Mouse (Mus musculus) forebrain, embryonic 14.5 days (tissue): ENCODE data around the gene 4930544D05Rik. TPM values are rescaled to one million over a fixed set of nuclear protein-coding genes. Genes with fewer than 3 reads are reported as not detected.

Source experiments
- ATAC-seq: fragments of 200-750 bp; cut with Nextera tagmentation; 2 replicates; pipeline ENCODE4 v1.8.0; 2017; ENCODE audit warnings: mild to moderate bottlenecking, moderate library complexity
- DNase-seq: peaks from one replicate; pipeline ENCODE4 v3.0.0-alpha.2; 2015; ENCODE audit warnings: low spot score
- H3K27ac ChIP-seq: fragments of 300-500 bp; sonication (generic); 2 replicates; pipeline ENCODE4 v1.5.1; 2014; ENCODE audit warnings: low read depth, mild to moderate bottlenecking, control low read depth, low read length, moderate library complexity
- H3K27me3 ChIP-seq: fragments of 300-500 bp; sonication (generic); replicated peaks from 2 replicates; pipeline ENCODE4 v1.6.1; 2014; ENCODE audit warnings: low read length, control low read depth, mixed read lengths; ENCODE audit not compliant: control insufficient read depth, insufficient read depth
- H3K36me3 ChIP-seq: fragments of 300-500 bp; sonication (generic); 2 replicates; pipeline ENCODE4 v1.6.1; 2014; ENCODE audit warnings: low read length, control low read depth; ENCODE audit not compliant: control insufficient read depth, insufficient read depth
- H3K4me1 ChIP-seq: fragments of 300-500 bp; sonication (generic); 2 replicates; pipeline ENCODE4 v1.6.1; 2014; ENCODE audit warnings: antibody characterized with exemption, low read length, control low read depth; ENCODE audit not compliant: control insufficient read depth, insufficient read depth
- H3K4me2 ChIP-seq: fragments of 300-500 bp; sonication (generic); 2 replicates; pipeline ENCODE4 v1.6.1; 2014; ENCODE audit warnings: mild to moderate bottlenecking, control low read depth, low read length
- H3K4me3 ChIP-seq: fragments of 300-500 bp; sonication (generic); 2 replicates; pipeline ENCODE4 v1.5.1; 2014; ENCODE audit warnings: low read depth, low read length, control low read depth
- H3K9ac ChIP-seq: fragments of 300-500 bp; sonication (generic); 2 replicates; pipeline ENCODE4 v1.6.1; 2014; ENCODE audit warnings: mild to moderate bottlenecking, low read length, control low read depth, moderate library complexity
- H3K9me3 ChIP-seq: fragments of 300-500 bp; sonication (generic); replicated peaks from 2 replicates; pipeline ENCODE4 v1.6.1; 2016; ENCODE audit warnings: low read length, control low read depth, mixed read lengths; ENCODE audit not compliant: control insufficient read depth
- WGBS: fragments of 180-500 bp; shearing (Covaris S2); extraction: QIAGEN DNeasy Blood & Tissue Kit; methylation state at CpG from one replicate; pipeline ENCODE4 v1.1.7; 2014; 5-methylcytosine and 5-hydroxymethylcytosine counted together
- polyA plus RNA-seq: library from polyadenylated mRNA; unstranded; fragments of >200 nt; fragmentation: Nextera tagmentation; extraction: Ambion mirVana; gene quantifications from 2 replicates; pipeline ENCODE4 v1.2.1, GENCODE M21; 2014

Gene 4930544D05Rik
- polyA plus RNA-seq, 1 experiment from 2014 or later: not detected

GRCm38 (mm10) chr11:70626877-70627276 is 11.2 kb downstream of the 4930544D05Rik start:
- no peak for DNase-seq
- no peaks in the 10 kb centered on the region for H3K27me3 ChIP-seq
- 77% methylated on average over 4 of the region's 4 CpGs for WGBS
- no peak overlapping the region for H3K4me2 ChIP-seq
- no peak for ATAC-seq
- no peaks in the 10 kb centered on the region for H3K9me3 ChIP-seq
- H3K4me1 ChIP-seq: no peaks in the 10 kb centered on the region
- no peaks in the 10 kb centered on the region for H3K36me3 ChIP-seq
- no peak overlapping the region for H3K27ac ChIP-seq
- H3K9ac ChIP-seq: no peak overlapping the region
- no peak overlapping the region for H3K4me3 ChIP-seq

- Histone ChIP-seq H3K27me3 (no peaks in the 10 kb centered on the region), H3K4me3 (no peak overlapping the region), H3K9me3 (no peaks in the 10 kb centered on the region), H3K4me1 (no peaks in the 10 kb centered on the region), H3K27ac (no peak overlapping the region), H3K9ac (no peak overlapping the region), H3K4me2 (no peak overlapping the region), H3K36me3 (no peaks in the 10 kb centered on the region)
- no peak for ATAC-seq
- 79% methylated on average over 2 of the region's 2 CpGs for WGBS
- DNase-seq: no peak
Measured at GRCm38 (mm10) chr11:70628431-70628830, 12.8 kb downstream of the 4930544D05Rik start.

- H3K27ac ChIP-seq: no peak overlapping the region
- no peaks in the 10 kb centered on the region for H3K9me3 ChIP-seq
- H3K4me1 ChIP-seq: no peaks in the 10 kb centered on the region
- H3K27me3 ChIP-seq: no peaks in the 10 kb centered on the region
- no peak overlapping the region for H3K4me2 ChIP-seq
- H3K36me3 ChIP-seq: no peaks in the 10 kb centered on the region
- no peak overlapping the region for H3K4me3 ChIP-seq
- H3K9ac ChIP-seq: no peak overlapping the region
- WGBS: 58% methylated on average over 5 of the region's 5 CpGs
- DNase-seq (no peak), ATAC-seq (no peak)
Measured at GRCm38 (mm10) chr11:70629557-70629956, 13.9 kb downstream of the 4930544D05Rik start.

- 70% methylated on average over 7 of the region's 7 CpGs for WGBS
- no peak for DNase-seq
- H3K27ac ChIP-seq: no peak overlapping the region
- no peaks in the 10 kb centered on the region for H3K27me3 ChIP-seq
- H3K9me3 ChIP-seq: no peaks in the 10 kb centered on the region
- H3K4me3 ChIP-seq: no peak overlapping the region
- no peaks in the 10 kb centered on the region for H3K36me3 ChIP-seq
- no peaks in the 10 kb centered on the region for H3K4me1 ChIP-seq
- H3K9ac ChIP-seq: no peak overlapping the region
- no peak for ATAC-seq
- H3K4me2 ChIP-seq: no peak overlapping the region
Measured at GRCm38 (mm10) chr11:70630129-70630528, 14.5 kb downstream of the 4930544D05Rik start.

GRCm38 (mm10) chr11:70635601-70636000 is 20.0 kb downstream of the 4930544D05Rik start:
- Histone ChIP-seq H3K36me3 (no peaks in the 10 kb centered on the region), H3K9me3 (no peaks in the 10 kb centered on the region), H3K27me3 (no peaks in the 10 kb centered on the region), H3K9ac (no peak overlapping the region), H3K4me1 (no peaks in the 10 kb centered on the region), H3K4me3 (no peak overlapping the region), H3K4me2 (no peak overlapping the region), H3K27ac (no peak overlapping the region)
- whole genome bisulfite sequencing: 79% methylated on average over 4 of the region's 4 CpGs
- ATAC-seq (no peak), DNase-seq (no peak)

- DNase-seq (no peak), ATAC-seq (no peak)
- Histone ChIP-seq H3K4me3 (no peak overlapping the region), H3K4me1 (no peaks in the 10 kb centered on the region), H3K9me3 (no peaks in the 10 kb centered on the region), H3K27me3 (no peaks in the 10 kb centered on the region), H3K4me2 (no peak overlapping the region), H3K27ac (no peak overlapping the region), H3K9ac (no peak overlapping the region), H3K36me3 (peaks cover 4% of the 10 kb centered on the region; the same call in 1 of the 2 replicates)
- WGBS: 100% methylated on average over 1 of the region's 1 CpGs
Measured at GRCm38 (mm10) chr11:70637764-70638163, 22.1 kb downstream of the 4930544D05Rik start.

GRCm38 (mm10) chr11:70638293-70638692 is 22.6 kb downstream of the 4930544D05Rik start:
- Histone ChIP-seq H3K4me2 (no peak overlapping the region), H3K27me3 (no peaks in the 10 kb centered on the region), H3K27ac (no peak overlapping the region), H3K4me1 (no peaks in the 10 kb centered on the region), H3K9me3 (no peaks in the 10 kb centered on the region), H3K4me3 (no peak overlapping the region), H3K36me3 (peaks cover 7% of the 10 kb centered on the region; the same call in 1 of the 2 replicates), H3K9ac (no peak overlapping the region)
- no peak for ATAC-seq
- DNase-seq: no peak
- WGBS: 90% methylated on average over 1 of the region's 1 CpGs

- ATAC-seq: no peak
- WGBS: 49% methylated on average over 5 of the region's 5 CpGs
Measured at GRCm38 (mm10) chr11:70638714-70639278, 23.1 kb downstream of the 4930544D05Rik start, which contains the start of gene Gp1ba. TSS of gene Gp1ba (plus strand) at chr11:70639122.

GRCm38 (mm10) chr11:70639976-70640375 is 24.3 kb downstream of the 4930544D05Rik start:
- WGBS: 88% methylated on average over 8 of the region's 8 CpGs
- no peak for ATAC-seq
- no peak overlapping the region for H3K27ac ChIP-seq

More at GRCm38 (mm10) chr11:70638714-70639278, 23.1 kb downstream of the 4930544D05Rik start, which contains the start of gene Gp1ba:
- Histone ChIP-seq H3K4me2 (no peak within 1 kb of the TSS), H3K9ac (no peak within 1 kb of the TSS), H3K27me3 (no peaks in the 10 kb centered on the region), H3K27ac (no peak within 1 kb of the TSS), H3K4me1 (no peaks in the 10 kb centered on the region), H3K4me3 (no peak within 1 kb of the TSS), H3K36me3 (peaks cover 7% of the 10 kb centered on the region; the same call in 1 of the 2 replicates), H3K9me3 (no peaks in the 10 kb centered on the region)
- DNase-seq: no peak

More at GRCm38 (mm10) chr11:70639976-70640375, 24.3 kb downstream of the 4930544D05Rik start:
- DNase-seq: no peak
- H3K9ac ChIP-seq: no peak overlapping the region
- H3K4me2 ChIP-seq: no peak overlapping the region
- H3K27me3 ChIP-seq: no peaks in the 10 kb centered on the region
- H3K4me3 ChIP-seq: no peak overlapping the region
- peaks cover 15% of the 10 kb centered on the region for H3K36me3 ChIP-seq
- no peaks in the 10 kb centered on the region for H3K4me1 ChIP-seq
- no peaks in the 10 kb centered on the region for H3K9me3 ChIP-seq
